Mouse (Mus musculus): Measurements from ENCODE around the gene Nipal3.

The Nipal3 gene

DNA sequence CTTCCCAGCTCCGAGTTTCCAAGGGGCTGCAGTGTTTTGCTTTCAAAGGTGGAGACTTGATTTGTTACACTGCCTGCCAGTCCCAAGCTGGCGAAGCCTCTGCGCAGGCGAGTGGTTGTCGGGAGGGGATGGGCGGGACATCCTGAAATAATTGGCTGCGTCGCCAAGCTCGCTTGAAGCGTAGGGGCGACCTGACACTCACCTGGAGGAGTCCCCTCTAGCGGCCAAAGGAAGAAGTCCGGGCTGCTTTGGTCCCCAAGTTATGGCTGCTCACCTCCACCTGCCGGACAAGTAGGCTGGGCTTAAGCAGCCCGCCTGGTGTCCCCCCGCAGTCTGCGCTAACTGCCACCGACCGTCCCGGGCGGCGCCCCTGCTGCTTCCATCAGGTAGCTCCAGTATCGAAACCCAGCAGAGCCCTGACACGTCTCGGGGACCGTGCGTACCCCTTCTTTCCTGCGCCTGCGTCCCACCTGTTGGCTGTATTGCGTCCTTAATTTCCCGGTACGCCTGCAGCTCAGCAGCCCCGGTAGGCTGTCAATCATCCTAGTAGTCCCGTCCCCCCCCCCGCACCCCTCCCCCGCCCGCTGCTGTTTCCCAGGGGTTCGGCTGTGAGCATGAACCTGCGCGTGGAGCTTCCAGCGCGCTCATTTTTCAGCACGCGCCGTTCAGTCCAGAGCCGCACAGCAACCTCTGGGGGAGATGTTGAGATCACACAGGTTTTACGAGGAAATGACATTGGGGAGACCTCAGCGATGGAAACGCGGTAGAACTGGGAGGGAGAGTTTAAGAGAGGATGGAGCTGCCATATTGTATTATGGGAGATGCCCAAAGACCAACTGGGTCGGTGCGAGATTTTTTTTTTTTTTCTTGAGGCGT lies at the start of gene Nipal3, which contains the start of gene Stpg1:
TSS of gene Nipal3 (minus strand) at position 518 of the 876 bp plus-strand sequence.
TSS of gene Stpg1 (plus strand) at position 270 of the 876 bp plus-strand sequence.
- DNase-seq: peak; percentile 92

DNA sequence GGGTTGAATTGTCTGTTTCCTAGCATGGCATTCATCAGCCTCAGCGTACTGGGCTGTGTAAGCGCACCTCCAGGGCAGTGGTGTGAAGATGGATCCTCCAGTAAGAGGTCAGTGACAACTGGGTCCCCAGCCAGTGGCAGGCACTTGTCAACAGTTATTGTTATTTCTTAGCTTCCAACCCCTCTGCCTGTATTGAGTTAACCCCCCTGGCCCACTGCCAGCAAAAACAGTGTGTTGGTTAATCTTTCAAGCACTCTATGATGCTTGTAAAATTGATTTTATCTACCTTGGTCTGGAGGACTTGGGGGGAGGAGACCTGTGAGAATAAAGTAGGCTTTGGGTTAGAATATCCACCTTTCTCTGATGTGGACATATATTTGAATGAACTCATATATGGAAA lies 49.4 kb upstream of the Nipal3 start:
- no peak for DNase-seq

- DNase-seq: no peak
Measured at GRCm38 (mm10) chr4:135540057-135540456, 45.2 kb upstream of the Nipal3 start.

DNA sequence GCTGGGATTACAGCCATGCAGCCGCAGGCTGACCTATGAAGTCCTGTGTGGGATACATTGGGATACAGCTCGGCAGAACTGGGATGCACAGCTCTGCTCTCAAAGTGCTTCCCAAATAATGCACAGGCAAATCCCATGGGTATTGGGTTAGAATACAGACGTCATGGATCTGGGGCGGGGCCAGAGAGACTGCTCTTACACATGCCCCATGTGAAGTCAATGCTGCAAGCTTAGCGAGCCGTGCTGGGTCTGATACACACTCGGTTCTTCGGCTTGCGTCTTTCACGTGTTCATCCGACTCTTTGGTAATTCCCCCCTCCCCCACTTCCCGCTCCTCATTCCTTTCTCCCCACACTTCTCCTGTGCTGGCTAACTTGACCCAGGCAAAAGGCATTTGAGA lies 44.2 kb upstream of the Nipal3 start:
- DNase-seq: no peak

DNA sequence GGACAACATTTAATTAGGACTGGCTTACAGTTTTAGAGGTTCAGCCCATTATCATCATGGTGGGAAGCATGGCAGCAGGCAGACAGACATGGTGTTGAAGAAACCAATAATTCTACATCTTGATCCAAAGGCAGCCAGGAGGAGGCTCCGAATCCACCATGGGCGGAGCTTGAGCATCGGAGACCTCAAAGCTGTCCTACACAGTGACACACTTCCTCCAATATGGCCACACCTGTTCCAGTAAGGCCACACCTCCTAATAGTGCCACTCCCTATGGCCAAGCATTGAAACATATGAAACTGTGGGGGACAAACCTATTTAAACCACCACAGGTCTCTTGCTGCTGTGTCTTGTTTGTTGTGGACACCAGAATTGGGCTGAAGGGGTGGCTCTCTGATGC lies 40.2 kb upstream of the Nipal3 start:
- DNase-seq: no peak

DNA sequence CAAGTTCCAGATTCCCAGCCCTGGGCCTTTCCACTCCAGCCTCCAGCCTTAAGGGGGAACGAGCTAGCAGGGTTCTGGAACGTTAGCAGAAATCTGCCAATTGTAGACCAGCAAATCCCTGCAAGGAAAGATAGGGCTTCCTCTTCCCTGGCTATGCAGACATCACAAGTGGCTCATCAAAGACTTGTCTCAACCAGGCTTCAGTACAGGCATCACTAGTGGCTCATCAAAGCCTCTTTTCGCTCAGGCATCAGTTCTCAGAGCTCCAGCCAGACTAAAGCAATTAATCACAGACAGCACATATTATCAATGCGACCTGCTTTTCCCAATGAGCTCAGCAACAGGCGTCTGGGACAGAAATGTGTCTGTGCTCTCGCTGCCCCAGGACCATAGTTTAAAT lies 38.2 kb upstream of the Nipal3 start:
- no peak for DNase-seq

GRCm38 (mm10) chr4:135531771-135532613 lies 37.2 kb upstream of the Nipal3 start:
- no peak for DNase-seq

GRCm38 (mm10) chr4:135531236-135531635 lies 36.4 kb upstream of the Nipal3 start:
- DNase-seq: peak; percentile 74

GRCm38 (mm10) chr4:135530270-135530669 lies 35.4 kb upstream of the Nipal3 start:
- DNase-seq: no peak

GRCm38 (mm10) chr4:135526039-135526710 lies 31.3 kb upstream of the Nipal3 start:
- peak; percentile 28 for DNase-seq

DNA sequence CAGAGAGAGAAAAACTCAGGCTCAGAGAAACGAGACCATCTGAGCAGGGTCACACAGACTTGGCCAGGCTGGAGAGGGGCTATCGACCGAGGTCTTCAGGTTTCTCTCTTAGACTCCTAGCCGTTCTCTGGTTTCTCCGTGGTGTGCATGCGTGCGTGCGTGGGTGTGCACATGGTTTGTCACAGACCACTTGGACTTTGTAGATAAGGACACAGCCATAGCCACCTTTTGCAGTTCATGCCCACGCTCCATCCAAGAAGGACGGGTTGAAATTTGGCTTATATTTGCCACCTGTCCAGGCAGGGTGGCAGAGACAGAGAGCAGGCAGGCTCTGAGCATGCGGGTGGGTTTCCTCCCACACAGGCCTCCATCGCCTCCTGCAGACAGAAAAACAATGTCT lies 30.2 kb upstream of the Nipal3 start:
- DNase-seq: no peak

GRCm38 (mm10) chr4:135523939-135524338 lies 29.1 kb upstream of the Nipal3 start:
- no peak for DNase-seq

DNA sequence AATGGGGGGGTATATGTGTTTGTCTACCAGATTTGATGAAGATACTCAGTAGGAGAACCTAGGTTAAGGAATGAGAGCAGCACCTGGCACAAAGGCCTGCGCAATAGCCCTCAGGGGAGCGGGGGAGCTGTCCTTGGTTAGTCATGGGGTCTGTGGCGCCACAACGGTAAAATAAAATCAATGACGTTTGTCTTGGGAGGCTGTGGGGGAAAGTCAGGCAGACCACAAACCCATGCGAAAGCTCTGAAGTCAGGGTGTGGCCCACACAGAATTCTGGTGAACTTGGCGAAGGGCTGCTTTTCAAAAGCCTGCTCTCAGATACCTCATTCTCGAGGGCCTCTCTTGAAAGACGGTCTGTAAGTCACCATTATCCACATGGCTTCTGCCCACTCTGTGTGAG lies 25.6 kb upstream of the Nipal3 start:
- DNase-seq: no peak

DNA sequence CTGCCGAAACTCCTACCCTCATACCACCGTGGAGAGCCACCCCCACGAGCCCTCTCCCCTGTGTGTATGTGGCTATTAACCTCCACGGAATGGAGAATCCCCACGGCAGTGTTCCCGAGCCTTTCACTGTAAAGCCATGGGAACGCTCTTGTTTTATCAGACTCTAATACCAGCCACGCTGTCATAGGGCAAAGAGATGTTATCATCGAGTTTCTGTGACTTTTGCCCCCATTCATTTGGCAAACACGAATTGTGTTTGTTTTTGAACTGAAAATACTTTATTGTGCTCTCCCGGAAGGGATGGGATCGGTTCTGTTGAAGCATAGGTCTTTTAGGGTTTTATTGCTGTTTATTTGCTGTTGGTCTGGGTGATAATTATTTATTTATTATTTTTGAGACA lies 23.3 kb upstream of the Nipal3 start:
- DNase-seq: no peak

DNA sequence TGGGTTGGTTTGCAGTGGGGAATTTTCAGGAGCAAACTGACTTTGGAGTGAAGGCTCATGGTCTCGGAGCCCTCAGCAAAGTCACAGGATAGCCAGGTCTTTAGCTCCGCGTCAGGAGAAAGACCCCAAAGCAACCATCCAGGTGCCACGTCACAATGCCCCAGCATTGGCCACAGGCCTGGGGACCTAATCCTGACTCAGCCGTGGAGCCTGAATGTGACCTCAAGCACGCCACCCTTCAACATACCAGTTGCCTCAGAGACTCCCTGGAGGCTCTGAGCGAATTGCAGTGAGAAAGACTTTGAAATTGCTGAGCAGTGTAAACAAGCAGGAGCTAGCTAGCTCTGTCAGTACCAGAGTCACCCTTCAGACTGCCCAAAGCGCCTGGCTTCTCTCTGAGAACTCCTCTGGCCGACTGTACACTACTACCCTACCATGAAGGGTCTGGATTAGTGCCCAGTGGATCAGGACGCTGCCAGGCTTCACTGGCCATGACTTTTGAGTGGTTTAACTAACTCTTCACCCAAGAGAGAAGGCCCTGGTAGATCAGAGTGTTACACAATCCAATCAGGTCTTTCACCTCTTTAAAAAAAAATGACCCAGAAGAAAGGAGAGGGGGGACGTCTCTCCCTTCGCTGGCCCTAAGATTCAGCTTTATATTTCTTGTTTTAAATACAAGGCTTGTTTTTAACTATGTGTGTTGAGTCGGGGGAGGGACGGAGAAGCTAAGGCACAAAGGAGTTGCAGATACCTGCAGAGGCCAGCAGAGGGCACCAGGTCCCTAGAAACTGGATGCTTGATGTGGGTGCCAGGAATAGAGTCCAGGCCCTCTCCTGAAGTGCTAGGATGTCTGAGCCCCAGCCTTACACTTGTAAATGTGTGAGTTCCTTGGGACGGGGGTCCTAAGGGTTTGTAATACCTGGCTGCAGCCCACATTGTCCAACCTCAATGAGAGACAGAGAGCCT lies 21.8 kb upstream of the Nipal3 start:
- no peak for DNase-seq

DNA sequence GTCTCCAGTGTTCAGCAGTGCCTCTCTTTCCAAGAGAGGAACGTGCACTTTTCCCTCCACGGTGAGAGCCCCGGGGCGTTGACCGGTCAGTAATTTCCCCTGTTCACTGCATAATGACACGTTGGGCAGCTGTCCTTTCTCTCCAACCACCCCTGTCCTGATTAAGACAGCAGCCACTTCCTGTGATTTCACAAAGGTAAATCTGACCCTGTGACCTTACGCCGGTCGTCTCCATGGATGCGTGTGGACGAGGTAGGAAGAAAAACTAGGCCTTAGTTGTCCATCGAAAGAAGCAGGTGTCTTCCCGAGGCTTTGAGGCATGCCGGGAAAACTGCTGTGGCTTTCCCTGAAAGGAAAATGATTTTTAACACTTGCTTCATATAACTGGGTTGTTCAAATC lies 20.1 kb upstream of the Nipal3 start:
- DNase-seq: no peak

GRCm38 (mm10) chr4:135513865-135514264 lies 19.0 kb upstream of the Nipal3 start:
- DNase-seq: no peak

GRCm38 (mm10) chr4:135509515-135509914 lies 14.7 kb upstream of the Nipal3 start:
- no peak for DNase-seq

GRCm38 (mm10) chr4:135508419-135509039 lies 13.7 kb upstream of the Nipal3 start:
- DNase-seq: peak; percentile 58

GRCm38 (mm10) chr4:135507547-135508350 lies 12.9 kb upstream of the Nipal3 start:
- DNase-seq: peak; percentile 59

- DNase-seq: no peak
Measured at GRCm38 (mm10) chr4:135505794-135506193, 11.0 kb upstream of the Nipal3 start.
